Mouse (Mus musculus) embryo, embryonic 11.5 days (tissue): ENCODE measurements around the gene Tmem219.
"Not testable (repeated sequence)": the region's sequence is repeated elsewhere in the genome, so short reads cannot be mapped to it uniquely, and the experiment has no call there.

ENCODE experiments used
- DNase-seq: peaks from one replicate; pipeline ENCODE4 v3.0.0-alpha.2; 2012; ENCODE audit warnings: low read depth, low spot score

The Tmem219 gene

DNA sequence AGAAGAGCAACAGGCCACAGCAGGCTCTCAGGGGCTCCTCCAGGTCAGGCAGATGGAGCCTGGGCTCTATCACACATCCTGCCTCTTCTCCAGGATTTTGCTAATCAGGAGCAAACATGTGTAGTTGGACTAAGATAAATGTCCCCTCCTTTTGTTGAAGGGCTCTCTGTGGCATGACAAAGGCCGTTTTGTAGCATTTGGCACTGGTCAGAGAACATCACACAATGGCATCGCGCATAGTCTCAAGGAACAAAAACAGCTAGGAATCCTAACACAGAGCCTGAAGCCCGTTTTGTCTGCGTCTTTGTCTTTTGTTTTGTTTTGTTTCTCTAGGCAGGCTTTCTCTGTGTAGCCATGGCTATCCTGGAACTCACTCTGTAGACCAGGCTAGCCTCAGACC is 1.3 kb upstream of the Tmem219 start:
- no peak for DNase-seq

DNA sequence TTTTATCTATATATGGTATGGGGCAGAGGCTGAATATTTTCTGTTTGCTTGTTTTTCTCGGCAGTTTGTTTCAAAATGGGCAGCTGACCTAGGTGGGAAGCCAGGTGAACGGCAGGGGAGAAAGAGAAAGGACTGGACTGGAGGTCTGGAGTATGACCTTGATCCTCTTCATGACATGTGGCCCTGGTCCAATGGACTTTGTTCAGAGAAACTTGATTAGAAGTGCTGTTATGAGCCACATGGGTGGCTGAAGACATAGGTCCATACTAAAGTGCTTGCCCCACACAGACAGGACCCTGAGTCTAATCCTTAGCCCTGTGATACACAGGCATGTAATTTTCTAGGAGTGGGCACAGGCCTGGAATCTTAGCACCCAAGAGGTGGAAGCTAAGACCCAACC is 1.2 kb downstream of the Tmem219 start:
- DNase-seq = no peak

DNA sequence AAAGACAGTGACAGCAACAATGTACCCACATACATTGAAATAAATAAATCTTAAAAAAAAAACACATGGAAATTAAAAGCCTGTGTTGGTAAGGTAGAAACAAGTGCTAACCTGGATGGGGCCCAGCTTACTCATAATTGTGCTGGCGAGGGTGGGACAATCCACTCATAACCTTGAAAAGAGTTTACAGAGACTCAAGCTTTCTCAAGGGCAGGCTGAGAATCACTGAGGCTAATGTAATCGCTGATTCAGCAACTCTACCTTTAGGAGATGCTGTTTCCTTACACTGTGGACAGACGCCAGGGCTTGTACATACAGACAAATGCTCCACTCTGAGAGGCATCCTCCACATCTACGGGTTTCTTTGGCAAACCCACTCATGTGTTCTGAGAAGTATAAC is 2.7 kb downstream of the Tmem219 start:
- DNase-seq = no peak

DNA sequence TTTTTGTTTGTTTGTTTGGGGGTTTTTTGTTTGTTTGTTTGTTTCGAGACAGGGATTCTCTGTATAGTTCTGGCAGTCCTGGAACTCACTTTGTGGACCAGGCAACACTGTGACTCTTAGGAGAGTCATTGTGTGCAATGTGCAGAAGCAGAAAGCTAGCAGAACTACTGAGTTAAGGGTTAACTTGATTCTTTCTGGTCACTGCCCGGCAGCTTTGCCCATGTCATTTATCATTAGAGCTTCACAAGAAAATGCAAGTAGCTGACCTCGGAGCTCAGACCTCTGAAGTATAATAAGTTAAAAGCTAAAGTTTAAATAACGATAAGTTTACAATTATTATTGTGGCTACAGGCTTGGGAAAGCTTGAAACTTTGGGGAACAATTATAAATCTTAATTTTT is 4.4 kb downstream of the Tmem219 start:
- DNase-seq = not testable (repeated sequence)

DNA sequence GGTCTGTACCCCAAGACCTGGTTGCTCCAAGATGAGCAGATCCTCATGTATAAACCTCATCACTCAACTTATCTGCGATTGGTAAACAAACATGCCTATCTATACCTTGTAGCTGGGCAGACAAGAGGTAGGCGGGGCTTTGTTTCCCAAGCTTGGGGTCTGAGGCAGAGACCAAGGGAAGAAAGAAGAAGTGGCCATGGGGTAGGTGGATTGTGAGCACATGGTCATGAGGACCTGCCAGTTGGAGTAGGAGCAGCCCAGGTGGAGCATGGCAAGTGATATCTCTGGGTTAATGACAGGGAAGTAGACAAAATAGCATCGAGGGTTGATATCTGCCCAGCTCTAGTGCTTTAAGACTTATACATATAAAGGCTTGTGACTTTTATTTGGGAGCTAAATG is 7.9 kb downstream of the Tmem219 start:
- DNase-seq = no peak

DNA sequence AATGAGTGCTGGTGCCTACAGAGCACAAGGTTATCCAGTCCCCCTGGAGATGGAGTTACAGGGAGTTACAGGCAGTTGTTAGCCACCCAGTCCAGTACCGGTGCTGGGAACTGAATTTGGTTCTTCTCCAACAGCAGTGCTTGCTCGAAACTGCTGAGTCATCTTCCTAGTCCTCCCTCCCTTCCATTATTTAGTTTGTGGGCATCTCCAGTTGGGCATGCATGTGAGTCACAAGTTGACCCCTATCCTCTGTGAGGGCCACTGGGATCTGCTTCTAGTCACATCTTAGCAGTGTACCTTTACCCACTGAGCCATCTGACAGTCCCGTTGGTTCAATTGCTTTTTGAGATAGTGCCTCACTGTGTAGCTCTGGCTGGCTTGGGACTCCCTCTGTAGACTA is 17.1 kb downstream of the Tmem219 start:
- DNase-seq = no peak

DNA sequence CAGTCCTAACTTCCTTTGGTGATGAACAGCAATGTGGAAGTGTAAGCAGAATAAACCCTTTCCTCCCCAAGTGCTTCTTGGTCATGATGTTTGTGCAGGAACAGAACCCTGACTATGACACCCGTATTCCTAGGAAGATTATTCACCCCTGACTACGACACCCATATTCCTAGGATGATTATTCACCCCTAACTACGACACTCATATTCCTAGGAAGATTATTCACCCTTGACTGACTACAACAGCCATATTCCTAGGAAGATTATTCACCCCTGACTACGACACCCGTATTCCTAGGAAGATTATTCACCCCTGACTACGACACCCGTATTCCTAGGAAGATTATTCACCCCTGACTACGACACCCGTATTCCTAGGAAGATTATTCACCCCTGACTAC is 22.9 kb downstream of the Tmem219 start:
- DNase-seq = not testable (repeated sequence)

DNA sequence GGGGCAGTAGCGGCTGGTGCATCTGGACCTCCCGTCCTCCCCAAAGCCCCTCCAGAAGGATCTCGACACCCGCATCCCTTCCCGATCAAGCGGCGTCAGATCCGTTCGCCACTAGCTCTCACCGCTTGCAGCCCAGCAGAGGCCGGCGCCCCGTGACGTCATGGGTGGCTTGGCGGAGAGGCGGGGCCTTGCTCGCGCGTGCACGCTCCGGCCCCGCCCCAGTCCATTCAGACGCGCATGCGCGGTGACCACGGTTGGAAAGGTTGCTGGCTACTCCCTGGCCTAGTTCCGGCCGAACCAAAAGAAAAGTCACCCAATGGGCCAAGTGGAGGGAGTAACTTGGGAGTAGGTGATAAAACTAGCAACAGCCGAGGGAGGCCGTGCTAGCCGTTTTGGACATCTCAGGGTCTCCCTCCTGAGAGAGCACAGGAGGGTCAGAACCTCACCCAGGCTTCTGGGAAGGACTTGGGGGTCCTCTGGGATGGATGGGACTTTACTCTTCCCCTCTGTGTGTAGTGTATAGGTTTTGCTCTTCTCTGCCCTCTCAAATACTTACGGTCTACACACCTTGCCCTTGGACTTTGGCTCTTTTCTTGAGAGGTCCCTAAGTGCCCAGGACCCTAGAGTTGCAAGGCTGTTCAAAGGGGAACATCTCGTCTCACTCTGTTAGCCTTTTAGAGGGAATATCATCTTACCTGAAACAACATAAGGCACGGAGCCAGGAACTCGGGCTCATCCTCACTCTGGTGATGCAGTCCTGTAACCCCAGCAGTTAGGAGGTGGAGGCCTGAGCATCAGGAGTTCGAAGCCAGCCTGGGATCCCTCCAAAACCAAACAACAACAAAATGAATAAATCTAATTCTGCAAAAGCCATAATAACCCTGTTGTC is 24.4 kb downstream of the Tmem219 start:
- peak; percentile 90 for DNase-seq

DNA sequence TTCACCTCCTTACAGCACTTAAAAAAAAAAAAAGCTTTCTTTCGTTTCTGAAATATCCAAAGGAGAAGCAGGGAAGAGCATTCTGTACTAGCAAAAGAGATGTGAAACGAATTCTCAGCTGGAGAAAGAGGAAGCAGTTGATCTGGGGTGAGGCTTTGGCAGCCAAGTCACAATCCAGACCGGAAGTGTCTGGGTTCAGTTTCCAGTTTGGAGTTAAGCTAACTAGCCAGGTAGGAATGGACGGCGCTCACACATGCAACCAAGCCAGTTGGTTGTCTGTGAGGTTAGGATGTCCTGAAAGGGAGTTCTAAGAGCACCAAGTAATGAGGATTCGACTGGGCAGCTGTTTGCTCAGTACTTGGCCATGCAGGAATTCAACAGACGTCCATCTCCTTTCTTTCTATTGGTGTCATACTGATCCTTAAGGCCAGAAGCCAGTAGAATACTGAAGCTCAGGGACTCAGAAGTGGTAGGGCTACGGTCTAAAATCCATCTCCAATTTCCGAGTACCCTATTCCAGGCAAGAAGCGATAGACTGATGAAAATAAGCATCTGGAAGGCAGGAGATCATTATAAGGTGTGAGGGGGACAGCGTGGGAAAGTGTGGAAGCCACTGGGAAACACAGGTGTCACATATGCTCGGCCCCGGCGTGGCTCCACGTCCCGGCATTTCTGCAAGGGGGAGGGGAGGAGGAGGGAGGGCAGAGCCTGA is 25.2 kb downstream of the Tmem219 start:
- DNase-seq = no peak

DNA sequence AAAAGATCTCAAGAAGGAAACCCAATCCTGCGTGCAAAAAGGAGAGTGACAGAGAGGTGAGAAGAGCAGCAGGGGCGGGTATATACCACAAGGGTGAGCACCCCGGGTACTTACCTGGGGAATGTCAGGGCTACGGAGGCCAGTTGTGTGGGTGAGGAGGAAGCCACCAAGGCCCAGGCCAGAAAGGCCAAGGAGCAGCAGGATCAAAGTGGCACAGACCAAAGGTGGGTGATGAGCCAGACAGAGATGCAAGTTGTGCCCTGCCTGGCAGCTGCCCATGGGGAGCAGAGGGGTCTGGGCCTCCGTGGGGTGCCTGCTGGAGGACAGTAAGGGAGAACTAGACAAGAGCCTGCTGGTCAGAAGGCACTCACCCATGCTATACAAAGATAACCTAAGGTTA is 25.8 kb downstream of the Tmem219 start:
- no peak for DNase-seq

DNA sequence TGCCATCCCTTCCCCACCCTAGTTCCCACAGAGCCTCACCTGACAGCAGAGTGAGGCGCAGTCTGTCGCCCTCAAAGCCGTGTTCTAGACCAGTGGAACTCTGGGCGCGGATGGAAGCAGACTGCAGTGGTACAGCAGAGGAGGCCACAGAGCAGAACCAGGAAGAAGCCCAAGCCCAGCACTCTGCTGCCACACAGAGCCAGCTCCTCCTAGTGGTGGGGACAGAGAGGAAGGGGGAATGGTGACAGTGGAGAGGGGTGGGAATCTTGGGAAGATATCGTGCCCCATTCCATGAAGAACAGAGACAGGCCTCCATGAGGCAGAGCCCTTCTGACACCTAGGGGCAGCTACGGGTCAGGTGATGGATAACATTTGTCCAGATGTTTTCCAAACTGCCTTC is 33.9 kb downstream of the Tmem219 start:
- no peak for DNase-seq

DNA sequence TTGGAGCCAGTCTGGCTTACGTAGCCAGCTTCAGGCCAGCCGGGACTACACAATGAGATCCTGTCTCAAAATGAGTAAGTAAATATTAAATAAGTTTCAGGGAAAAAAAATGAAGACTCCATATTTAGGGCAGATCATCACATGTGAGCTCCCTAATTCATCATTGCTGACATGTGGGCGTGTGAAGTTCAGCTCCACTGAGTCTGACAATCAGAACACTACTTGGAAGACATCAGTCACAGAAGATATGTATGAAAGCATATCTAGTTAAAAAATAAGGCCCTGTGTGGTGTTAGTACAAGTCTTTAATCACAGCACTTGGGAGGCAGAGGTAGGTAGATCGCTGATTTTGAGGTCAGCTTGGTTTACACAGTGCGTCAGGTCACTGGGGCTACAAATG is 35.4 kb downstream of the Tmem219 start:
- no peak for DNase-seq

DNA sequence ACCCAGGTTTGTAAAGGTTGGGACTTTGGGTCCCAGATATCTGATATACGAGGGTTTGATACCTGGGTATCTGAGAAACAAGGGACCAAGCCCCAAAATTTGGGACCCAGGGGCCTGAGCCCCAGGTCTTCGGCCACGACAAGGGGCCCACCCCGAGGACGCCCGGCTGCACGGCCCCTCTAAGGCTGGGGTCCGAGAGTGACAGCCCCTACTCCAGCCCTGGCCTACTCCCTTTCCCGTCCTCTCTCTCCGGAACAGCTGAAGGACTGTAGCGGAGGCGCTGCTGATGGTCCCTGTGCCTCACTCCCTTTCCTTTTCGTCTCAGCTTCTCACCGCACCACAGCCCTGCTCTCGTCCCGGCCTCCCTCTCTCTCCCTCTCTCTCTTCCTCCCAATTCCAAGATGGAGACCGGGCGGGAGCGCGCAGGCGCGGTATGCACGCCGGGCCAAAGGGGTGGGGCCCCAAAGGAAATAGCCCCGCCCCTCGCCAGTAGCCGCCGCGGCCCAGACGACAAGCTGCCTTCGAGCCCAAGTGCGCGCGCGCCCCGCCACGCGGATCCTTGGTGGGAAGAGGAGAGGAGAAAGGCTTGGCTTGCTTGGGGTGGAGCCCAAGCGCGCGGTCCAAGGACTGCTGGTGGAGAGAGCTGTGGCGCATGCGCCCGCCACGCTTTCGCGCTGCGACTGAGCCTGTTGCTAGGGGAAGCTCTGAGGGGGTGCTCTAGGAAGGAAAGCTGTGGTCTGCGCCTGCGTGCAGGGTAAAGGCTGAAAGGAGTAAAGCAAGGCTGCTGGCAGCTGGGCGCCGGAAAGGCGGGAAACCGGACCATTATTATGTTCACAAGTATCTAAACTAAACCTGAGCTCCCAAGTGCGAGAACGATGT is 38.2 kb downstream of the Tmem219 start, which contains the start of gene Taok2:
Gene Taok2, minus strand, starts transcription at position 418 of the 879 bp plus-strand sequence.
- peak; percentile 97 for DNase-seq

DNA sequence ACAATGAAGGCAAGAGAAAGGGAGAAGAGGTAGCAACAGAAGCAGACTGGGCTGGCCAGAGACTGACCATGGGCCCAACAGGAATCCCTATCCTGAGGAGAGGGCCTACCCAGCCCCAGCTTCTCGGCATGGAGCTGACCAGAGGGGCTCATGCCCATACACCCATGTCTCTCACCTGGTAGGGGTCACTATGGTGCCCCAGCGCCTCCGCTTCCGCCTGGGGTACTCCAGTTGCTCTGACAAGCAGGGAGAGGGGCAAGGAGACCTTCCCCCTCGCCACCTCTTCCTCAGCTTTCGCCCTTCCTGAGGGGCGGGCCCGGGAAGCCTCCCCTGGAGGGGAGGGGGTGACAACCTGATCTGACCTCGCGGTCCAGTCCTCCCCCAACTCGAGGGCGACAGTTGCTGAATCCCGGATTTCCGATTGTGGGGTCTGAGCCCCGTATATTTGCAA is 39.0 kb downstream of the Tmem219 start:
- no peak for DNase-seq

DNA sequence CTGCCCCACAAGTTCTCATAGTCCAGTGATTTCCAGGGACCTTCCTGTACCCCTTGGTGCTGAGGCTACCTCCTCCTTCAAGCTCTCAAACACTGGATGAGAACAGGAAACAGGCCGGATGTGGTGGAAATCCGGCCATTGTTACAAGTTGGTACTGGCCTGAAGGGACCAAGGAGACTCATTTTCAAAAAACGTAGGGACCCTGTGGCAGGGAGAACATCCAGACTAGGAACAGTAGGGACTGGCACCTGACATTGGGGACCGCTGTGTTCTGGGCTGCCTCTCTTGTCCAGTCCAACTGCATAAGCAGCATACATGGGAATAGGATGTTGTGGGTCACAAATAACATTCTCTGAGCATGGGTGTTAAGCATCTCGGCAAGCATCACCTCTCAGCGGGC is 41.7 kb downstream of the Tmem219 start:
- DNase-seq = no peak

DNA sequence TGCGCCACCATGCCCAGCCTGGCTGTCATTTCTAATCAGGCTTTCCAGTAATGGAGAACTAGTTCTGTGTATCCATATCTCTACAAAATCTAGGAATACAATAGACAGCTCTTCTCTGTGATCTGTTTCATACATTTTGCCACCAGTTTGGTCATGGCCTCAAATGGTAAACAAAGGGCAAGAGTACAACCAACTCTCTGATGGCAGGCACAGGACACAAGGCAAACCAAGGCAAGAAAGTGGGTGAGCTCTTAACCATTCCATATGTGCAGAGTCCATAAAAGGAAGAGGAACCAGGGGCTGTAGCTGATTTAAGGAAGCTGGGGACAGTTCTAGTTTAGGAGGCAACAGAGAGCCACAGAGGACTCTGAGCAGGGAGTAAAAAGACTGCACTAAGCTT is 45.5 kb downstream of the Tmem219 start:
- DNase-seq = no peak

DNA sequence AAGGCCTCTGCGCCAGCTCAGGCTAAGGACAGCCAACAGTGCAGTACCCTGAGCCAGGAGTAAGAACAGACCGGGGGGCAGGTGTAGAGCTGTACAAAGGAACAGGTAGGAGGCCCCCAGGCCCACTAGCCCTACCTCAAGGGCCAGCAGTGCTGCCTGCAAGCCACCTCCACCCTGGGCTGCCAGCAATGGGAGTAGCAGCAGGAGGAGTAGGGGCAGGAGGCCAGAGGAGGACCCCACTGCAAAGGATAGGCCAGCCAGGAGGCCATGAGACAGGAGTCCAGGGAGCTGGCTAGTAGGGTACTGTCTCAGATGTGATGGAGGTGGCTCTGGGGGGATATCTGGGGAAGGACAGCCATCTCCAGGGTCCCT is 52.2 kb downstream of the Tmem219 start:
- no peak for DNase-seq

DNA sequence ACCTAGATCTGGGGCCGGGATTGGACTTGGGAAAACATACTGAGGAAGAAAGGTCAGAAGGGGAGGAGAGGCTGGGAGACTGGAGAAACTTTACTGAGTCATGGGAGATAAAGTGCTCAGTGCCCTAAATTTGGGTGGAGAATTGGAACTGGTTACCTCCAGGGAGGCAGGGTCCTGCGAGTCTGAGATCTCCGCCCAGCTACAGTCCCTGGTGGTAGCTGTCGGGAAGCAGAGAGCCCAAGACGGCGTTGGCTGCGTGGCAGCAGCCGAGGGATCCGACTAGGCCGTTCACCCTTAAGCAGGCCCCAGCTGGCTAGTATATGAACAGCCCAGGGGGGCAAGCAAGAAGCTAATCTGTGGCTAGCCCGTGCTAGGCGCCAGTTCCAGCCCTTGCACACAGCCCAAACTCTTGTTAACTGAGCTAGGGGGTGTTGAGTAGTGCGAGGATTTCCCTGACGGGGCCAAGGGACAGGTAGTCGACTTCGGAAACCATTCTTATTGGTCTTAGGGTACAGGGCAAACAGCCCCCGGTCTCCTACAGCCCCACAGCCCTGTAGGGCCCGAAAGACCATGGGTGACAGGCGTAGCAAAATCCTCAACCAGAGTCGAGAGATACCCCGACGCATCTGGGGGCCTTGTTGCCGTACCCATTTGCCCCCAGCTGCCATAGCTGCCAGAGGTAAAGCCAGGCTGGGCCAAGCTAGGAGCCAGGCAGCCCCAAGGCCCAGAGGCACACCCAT is 52.8 kb downstream of the Tmem219 start:
- no peak for DNase-seq

DNA sequence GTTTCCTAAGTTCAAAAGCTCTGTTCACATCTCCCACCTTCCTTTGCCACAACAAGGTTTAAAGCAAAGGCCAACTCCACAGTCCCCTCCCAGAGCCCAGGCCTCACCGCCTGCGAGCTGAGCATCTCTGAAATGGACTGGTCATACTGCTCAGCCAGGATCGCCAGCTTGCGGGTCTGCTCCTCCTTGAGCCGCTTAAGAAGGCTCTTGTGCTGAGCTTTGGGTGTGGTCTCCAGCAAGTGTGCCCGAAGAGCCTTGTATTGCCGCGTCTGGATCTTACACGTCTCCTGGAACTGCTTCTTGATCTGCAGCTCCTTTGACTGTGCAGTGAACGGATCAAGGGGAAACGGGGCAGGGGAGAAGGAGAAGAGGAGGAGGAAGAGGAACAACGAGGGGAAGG is 54.7 kb downstream of the Tmem219 start:
- no peak for DNase-seq

DNA sequence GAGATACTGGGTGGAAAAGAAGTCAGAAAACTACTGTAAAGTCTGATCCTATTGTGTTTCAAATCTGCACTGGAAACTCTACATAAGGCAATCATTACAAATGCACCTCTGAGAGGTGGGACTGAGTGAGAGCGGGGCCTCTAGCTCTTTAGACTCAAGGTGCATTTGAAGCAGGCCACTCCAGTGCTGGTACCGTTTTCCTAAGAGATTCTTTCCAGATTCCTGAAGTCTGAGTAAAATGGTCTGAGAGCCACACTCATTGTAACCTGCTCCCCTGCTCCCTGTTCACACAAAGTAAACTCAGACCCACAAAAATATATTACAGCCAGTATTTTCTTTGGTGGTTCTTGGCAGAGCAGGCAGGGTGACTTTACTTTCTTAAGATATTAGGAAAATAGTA is 55.2 kb downstream of the Tmem219 start:
- no peak for DNase-seq

DNA sequence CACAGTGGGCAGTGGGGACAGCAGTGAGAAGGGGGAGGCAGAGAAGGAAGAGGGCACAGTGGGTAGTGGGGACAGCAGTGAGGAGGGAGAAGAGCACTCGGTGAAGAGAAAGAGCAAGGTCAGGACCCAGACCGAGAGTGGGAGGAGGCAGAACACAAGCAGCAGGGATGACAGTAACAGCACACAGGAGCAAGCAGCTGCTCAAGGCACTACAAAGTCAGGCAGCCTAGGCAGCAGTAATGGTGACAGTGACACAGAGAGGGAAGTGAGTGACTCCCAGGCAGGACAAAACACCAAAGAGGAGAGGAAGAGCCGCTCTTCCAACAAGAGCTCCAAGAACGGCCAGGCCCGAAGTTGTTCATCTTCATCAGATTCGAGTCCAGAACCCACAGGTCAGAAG is 58.9 kb downstream of the Tmem219 start:
- DNase-seq = no peak
